Mouse (Mus musculus) layer of hippocampus, adult 9-10 months (tissue): Measurements from ENCODE around the gene Utp18.
A peak's percentile ranks its signal among the peaks of the same experiment; 100 is the strongest.
"Not testable (repeated sequence)": the region's sequence is repeated elsewhere in the genome, so short reads cannot be mapped to it uniquely, and the experiment has no call there.

Experiments
- DNase-seq: peaks from one replicate; pipeline ENCODE4 v3.0.0; 2022; ENCODE audit warnings: low spot score

The Utp18 gene

GRCm38 (mm10) chr11:93885572-93886410, at the start of gene Utp18, which contains the start of gene Mbtd1:
Gene Utp18, minus strand, starts transcription at chr11:93885766.
Gene Mbtd1, plus strand, starts transcription at chr11:93885852.
- peak; percentile 93 for DNase-seq

- DNase-seq, result no peak
Observed at GRCm38 (mm10) chr11:93929106-93929505, 43.5 kb upstream of the Utp18 start.

- not testable (repeated sequence) for DNase-seq
Observed at GRCm38 (mm10) chr11:93915019-93915418, 29.5 kb upstream of the Utp18 start.

GRCm38 (mm10) chr11:93911603-93912002, 26.0 kb upstream of the Utp18 start:
- DNase-seq, result no peak

GRCm38 (mm10) chr11:93908829-93909228, 23.3 kb upstream of the Utp18 start:
- no peak for DNase-seq

GRCm38 (mm10) chr11:93907839-93908238, 22.3 kb upstream of the Utp18 start:
- DNase-seq, result no peak

GRCm38 (mm10) chr11:93906834-93907233, 21.3 kb upstream of the Utp18 start:
- DNase-seq, result no peak

GRCm38 (mm10) chr11:93897732-93898131, 12.2 kb upstream of the Utp18 start:
- no peak for DNase-seq

- DNase-seq, result no peak
Observed at GRCm38 (mm10) chr11:93887080-93887447, 1.5 kb upstream of the Utp18 start.

GRCm38 (mm10) chr11:93886411-93887079, 979 bp upstream of the Utp18 start:
- no peak for DNase-seq

- DNase-seq, result no peak
Observed at GRCm38 (mm10) chr11:93884901-93885571, 530 bp downstream of the Utp18 start.

- DNase-seq, result no peak
Observed at GRCm38 (mm10) chr11:93884068-93884467, 1.5 kb downstream of the Utp18 start.

- no peak for DNase-seq
Observed at GRCm38 (mm10) chr11:93862638-93863037, 22.9 kb downstream of the Utp18 start.

- DNase-seq, result no peak
Observed at GRCm38 (mm10) chr11:93862045-93862623, 23.4 kb downstream of the Utp18 start.

- no peak for DNase-seq
Observed at GRCm38 (mm10) chr11:93861193-93861592, 24.4 kb downstream of the Utp18 start.

- DNase-seq, result no peak
Observed at GRCm38 (mm10) chr11:93860540-93861172, 24.9 kb downstream of the Utp18 start.

- DNase-seq, result peak; percentile 85
Observed at GRCm38 (mm10) chr11:93856284-93856955, 29.1 kb downstream of the Utp18 start.

GRCm38 (mm10) chr11:93852546-93852945, 33.0 kb downstream of the Utp18 start:
- no peak for DNase-seq

GRCm38 (mm10) chr11:93847342-93847741, 38.2 kb downstream of the Utp18 start:
- DNase-seq, result no peak

GRCm38 (mm10) chr11:93835800-93836199, 49.8 kb downstream of the Utp18 start:
- DNase-seq, result no peak

GRCm38 (mm10) chr11:93829971-93830370, 55.6 kb downstream of the Utp18 start:
- no peak for DNase-seq
